ENCODE assay signal across 14 mouse cellular contexts in the genomic region with DNA sequence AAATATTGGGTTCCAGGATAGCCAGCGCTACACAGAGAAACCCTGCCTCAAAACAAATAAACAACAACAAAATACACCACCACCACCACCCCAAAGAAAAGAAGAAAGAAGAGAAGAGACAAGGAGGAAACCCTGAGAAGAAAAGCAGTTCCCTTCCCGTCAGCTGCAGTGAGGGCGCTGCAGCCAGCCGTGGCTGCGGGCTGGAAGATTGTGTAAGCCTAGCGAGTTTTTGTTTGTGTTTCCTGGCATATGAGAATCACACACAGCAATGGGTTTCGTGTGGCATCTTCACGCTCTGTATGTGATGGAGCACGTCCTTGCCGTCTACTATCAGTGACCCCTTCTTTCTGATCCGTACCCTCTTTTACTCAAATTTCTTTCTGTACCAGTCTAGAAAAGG. TPM values are rescaled to one million over a fixed set of nuclear protein-coding genes. Genes with fewer than 3 reads are reported as not detected.
DNase-seq lines count a peak whose midpoint lies in the region; ATAC-seq lines count a peak whose summit lies in the region.
"Had no signal": no experiment of that assay in that cellular context is flagged by ENCODE, and none has a peak within 500 bp of the region (broad histone marks: within the 10 kb centered on the region; RNA-seq: fewer than 3 reads in every experiment).

No protein-coding gene starts in this region.

- no peak overlapping the region for H3K4me3 ChIP-seq in heart, embryonic 10.5 days
- H3K4me3 ChIP-seq in neural tube, embryonic 13.5 days = no peak overlapping the region
- H3K4me3 ChIP-seq in limb, embryonic 13.5 days = no peak overlapping the region
- H3K4me3 ChIP-seq: midbrain, embryonic 12.5 days had no signal

- 75% methylated on average over 11 of the region's 11 CpGs for WGBS in heart, embryonic 10.5 days
- WGBS in neural tube, embryonic 13.5 days = 82% methylated on average over 11 of the region's 11 CpGs
- 78% methylated on average over 11 of the region's 11 CpGs for WGBS in limb, embryonic 13.5 days

- no peak for ATAC-seq in neural tube, embryonic 13.5 days (ENCODE audit: low read depth)
- no peak for ATAC-seq in limb, embryonic 13.5 days (ENCODE audit: low FRiP score, low read depth)

- peaks cover under 1% of the 10 kb centered on the region for H3K36me3 ChIP-seq in heart, embryonic 10.5 days
- H3K36me3 ChIP-seq in neural tube, embryonic 13.5 days = no peaks in the 10 kb centered on the region
- peaks cover 32% of the 10 kb centered on the region for H3K36me3 ChIP-seq in limb, embryonic 13.5 days
- H3K36me3 ChIP-seq: midbrain, embryonic 12.5 days had no signal

- no peaks in the 10 kb centered on the region for H3K9me3 ChIP-seq in heart, embryonic 10.5 days
- H3K9me3 ChIP-seq in neural tube, embryonic 13.5 days = no peaks in the 10 kb centered on the region
- H3K9me3 ChIP-seq in limb, embryonic 13.5 days = no peaks in the 10 kb centered on the region
- H3K9me3 ChIP-seq: midbrain, embryonic 12.5 days had no signal

- peak overlapping the region; percentile 67; the same call in 1 of the 2 replicates for H3K27ac ChIP-seq in heart, embryonic 10.5 days
- H3K27ac ChIP-seq in neural tube, embryonic 13.5 days (replicated peaks) = peak overlapping the region; percentile 38; the same call in 1 of the 2 replicates
- H3K27ac ChIP-seq in limb, embryonic 13.5 days = peak overlapping the region; percentile 55; the same call in 1 of the 2 replicates
- H3K27ac ChIP-seq: midbrain, embryonic 12.5 days had no signal

- H3K27me3 ChIP-seq in heart, embryonic 10.5 days (ENCODE audit: insufficient read depth, poor library complexity, severe bottlenecking) = no peaks in the 10 kb centered on the region
- no peaks in the 10 kb centered on the region for H3K27me3 ChIP-seq in neural tube, embryonic 13.5 days
- no peaks in the 10 kb centered on the region for H3K27me3 ChIP-seq in limb, embryonic 13.5 days
- H3K27me3 ChIP-seq: midbrain, embryonic 12.5 days had no signal

- peaks cover 50% of the 10 kb centered on the region for H3K4me1 ChIP-seq in heart, embryonic 10.5 days
- peaks cover 58% of the 10 kb centered on the region for H3K4me1 ChIP-seq in neural tube, embryonic 13.5 days (replicated peaks)
- peaks cover 67% of the 10 kb centered on the region for H3K4me1 ChIP-seq in limb, embryonic 13.5 days

- H3K9ac ChIP-seq in neural tube, embryonic 13.5 days = no peak overlapping the region
- H3K9ac ChIP-seq in limb, embryonic 13.5 days = no peak overlapping the region; the same call in 1 of the 2 replicates
- H3K9ac ChIP-seq: midbrain, embryonic 12.5 days had no signal

- DNase-seq in heart, embryonic 10.5 days (ENCODE audit: low spot score) = no peak
- DNase-seq in heart, adult 11 months = no peak
- no peak for DNase-seq in neural tube, embryonic 10.5 days (ENCODE audit: extremely low spot score, low spot score)
- DNase-seq in skeletal muscle tissue, adult 2 months (ENCODE audit: low read depth, low spot score) = peak; percentile 36
- DNase-seq in lung, postnatal 14 days = no peak
- no peak for DNase-seq in adrenal gland, postnatal 4 days (ENCODE audit: low spot score in 2 of 2)
- DNase-seq: adrenal gland, adult 8-10 months; cerebellum, adult 2 months; heart, postnatal 14 days; kidney, adult 9 months; left cerebral cortex, postnatal 4 days had no signal

- H3K4me2 ChIP-seq in neural tube, embryonic 13.5 days = no peak overlapping the region
- no peak overlapping the region for H3K4me2 ChIP-seq in limb, embryonic 13.5 days (replicated peaks)
- H3K4me2 ChIP-seq: midbrain, embryonic 12.5 days had no signal

RNA-seq across cellular contexts. Expression of a gene that starts 14.1 kb away (rescaled TPM):
- 0.87 and 1.2 TPM in 2 replicates for polyA plus RNA-seq in heart, embryonic 10.5 days (2016; fragmentation: Nextera tagmentation; extraction: Ambion mirVana)
- polyA plus RNA-seq in neural tube, embryonic 13.5 days (2015; fragmentation: Nextera tagmentation; extraction: Ambion mirVana) = 1.4 and 2.6 TPM in 2 replicates
- polyA plus RNA-seq in limb, embryonic 13.5 days (2015; fragmentation: Nextera tagmentation; extraction: Ambion mirVana) = 3.0 and 3.4 TPM in 2 replicates
- total RNA-seq in adrenal gland, postnatal 4 days (2021) = 10 to 100 TPM; 27.1 to 33.6 TPM

RNA-seq across cellular contexts. Expression of a gene that starts 39.1 kb away (rescaled TPM):
- polyA plus RNA-seq in heart, embryonic 10.5 days (2016; fragmentation: Nextera tagmentation; extraction: Ambion mirVana) = 3.2 and 5.2 TPM in 2 replicates
- polyA plus RNA-seq in neural tube, embryonic 13.5 days (2015; fragmentation: Nextera tagmentation; extraction: Ambion mirVana) = 5.6 TPM in 2 replicates
- 10.8 and 12.1 TPM in 2 replicates for polyA plus RNA-seq in limb, embryonic 13.5 days (2015; fragmentation: Nextera tagmentation; extraction: Ambion mirVana)
- total RNA-seq in adrenal gland, postnatal 4 days (2021) = 1 to 10 TPM; 4.3 to 6.7 TPM
